Mouse (Mus musculus): Measurements from ENCODE around the gene Zbtb11. TPM values are rescaled to one million over a fixed set of nuclear protein-coding genes. Genes with fewer than 3 reads are reported as not detected.

Gene Zbtb11
- 24.6 and 25.4 TPM in 2 replicates for polyA plus RNA-seq (2015; fragmentation: Nextera tagmentation; extraction: Ambion mirVana)

DNA sequence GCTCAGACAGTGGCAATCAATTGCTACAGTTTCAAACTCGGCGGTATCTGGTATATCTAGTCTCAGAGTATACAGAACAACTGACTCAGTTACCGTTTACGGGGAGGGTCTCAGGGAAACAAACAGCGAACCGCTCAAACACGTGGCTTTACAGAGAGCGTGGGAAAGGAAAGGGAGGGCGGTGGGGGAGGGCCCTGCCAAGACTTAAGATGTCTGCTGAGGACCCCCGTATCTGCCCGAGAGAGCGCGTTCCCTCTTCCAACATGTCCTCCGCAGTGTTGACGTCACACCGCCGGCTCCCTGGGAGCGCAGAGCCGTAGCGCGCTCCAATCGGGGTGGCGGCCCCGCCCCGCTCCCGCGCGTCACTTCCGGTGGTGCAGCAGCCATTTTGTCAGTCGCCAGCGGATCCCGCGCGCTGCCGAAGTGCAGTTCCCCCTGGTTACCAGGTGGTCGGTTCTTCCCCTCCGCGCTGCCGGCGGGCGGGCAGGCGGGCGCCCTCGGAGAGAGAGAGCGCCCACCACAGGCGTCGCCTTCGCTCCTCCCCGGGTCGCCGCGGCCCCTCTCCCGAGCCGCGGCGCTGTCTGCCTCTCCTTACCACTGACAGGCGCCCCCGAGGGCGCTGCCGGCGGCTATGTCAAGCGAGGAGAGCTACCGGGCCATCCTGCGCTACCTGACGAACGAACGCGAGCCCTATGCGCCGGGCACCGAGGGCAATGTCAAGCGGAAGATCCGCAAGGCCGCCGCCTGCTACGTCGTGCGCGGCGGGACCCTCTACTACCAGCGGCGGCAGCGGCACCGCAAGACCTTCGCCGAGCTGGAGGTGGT is at the start of gene Zbtb11:
Gene Zbtb11 (plus strand): TSS at position 453 of the 825 bp plus-strand sequence.
- Histone ChIP-seq H3K9me3 (replicated peaks; ENCODE audit: control insufficient read depth, low read length, poor library complexity, severe bottlenecking) (no peaks in the 10 kb centered on the region), H3K4me2 (ENCODE audit: low read length) (peak within 1 kb of the TSS; percentile 68), H3K4me3 (ENCODE audit: low read depth, low read length) (peak within 1 kb of the TSS; percentile 99), H3K4me1 (ENCODE audit: control insufficient read depth, insufficient read depth, low read length) (peaks cover 22% of the 10 kb centered on the region), H3K36me3 (ENCODE audit: control insufficient read depth, insufficient read depth, low read length) (peaks cover 17% of the 10 kb centered on the region), H3K27me3 (ENCODE audit: control insufficient read depth, insufficient read depth, low read depth, low read length) (no peaks in the 10 kb centered on the region), H3K9ac (ENCODE audit: low read depth, low read length) (peak within 1 kb of the TSS; percentile 95), H3K27ac (ENCODE audit: low read length) (peak within 1 kb of the TSS; percentile 92)
- peak; percentile 99 for ATAC-seq
- under 1% methylated on average over 78 of the region's 86 CpGs for WGBS

DNA sequence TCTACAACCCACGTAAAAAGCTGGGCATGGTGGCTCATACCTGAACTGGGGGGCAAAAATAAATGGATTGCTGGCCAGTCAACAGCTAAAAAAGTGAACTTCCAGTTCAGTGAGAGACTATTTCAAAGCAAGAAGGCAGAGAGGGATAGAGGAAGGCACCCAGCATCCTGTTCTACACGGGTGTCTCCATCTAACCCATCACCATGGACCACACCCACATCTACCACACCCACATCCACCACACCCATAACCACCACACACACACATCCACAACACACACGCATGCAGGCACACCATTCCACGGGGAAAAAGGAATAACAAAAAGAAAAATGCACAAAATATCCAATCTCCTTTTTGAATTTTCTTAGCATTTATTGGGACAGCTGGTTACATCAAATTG is 49.7 kb upstream of the Zbtb11 start:
- Histone ChIP-seq H3K4me3 (ENCODE audit: low read depth, low read length) (no peak overlapping the region), H3K27me3 (ENCODE audit: control insufficient read depth, insufficient read depth, low read depth, low read length) (no peaks in the 10 kb centered on the region), H3K4me1 (ENCODE audit: control insufficient read depth, insufficient read depth, low read length) (no peaks in the 10 kb centered on the region), H3K9me3 (replicated peaks; ENCODE audit: control insufficient read depth, low read length, poor library complexity, severe bottlenecking) (no peaks in the 10 kb centered on the region), H3K27ac (ENCODE audit: low read length) (no peak overlapping the region), H3K36me3 (ENCODE audit: control insufficient read depth, insufficient read depth, low read length) (peaks cover 23% of the 10 kb centered on the region), H3K4me2 (ENCODE audit: low read length) (no peak overlapping the region), H3K9ac (ENCODE audit: low read depth, low read length) (no peak overlapping the region)
- WGBS: 96% methylated on average over 4 of the region's 4 CpGs
- ATAC-seq: no peak

DNA sequence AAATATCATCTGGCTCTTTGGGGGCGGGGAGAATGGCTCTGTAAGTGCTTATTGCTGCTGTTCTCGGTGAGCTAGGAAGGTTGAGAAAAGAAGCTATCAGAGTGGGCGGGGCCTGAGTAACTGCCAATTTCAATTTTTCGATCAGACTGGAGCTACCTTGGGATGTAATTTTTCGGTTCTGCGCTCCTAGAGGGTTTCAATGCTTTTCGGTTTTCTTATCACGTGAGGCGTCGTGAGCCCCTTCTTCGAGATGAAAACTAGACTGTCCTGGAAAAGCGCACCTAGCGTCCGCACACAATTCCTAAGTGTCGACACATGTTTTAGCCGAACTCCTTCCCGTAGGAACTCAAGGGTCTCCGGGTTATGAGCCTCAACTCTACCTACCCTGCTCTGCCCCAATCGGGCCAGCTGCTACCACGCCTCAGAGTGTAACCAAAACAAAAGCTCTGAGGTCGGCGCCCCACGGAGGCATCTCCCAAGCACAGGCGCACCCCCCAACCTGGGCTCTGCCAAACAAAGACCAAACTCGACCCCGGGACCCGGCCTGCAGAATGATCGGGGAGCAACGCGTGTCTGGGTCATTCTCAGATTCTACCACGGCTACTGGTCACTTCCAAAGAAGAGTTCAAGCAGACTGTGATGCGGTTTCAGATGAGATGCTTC is 39.9 kb upstream of the Zbtb11 start:
- peak overlapping the region; percentile 70 for H3K9ac ChIP-seq (ENCODE audit: low read depth, low read length)
- under 1% methylated on average over 32 of the region's 32 CpGs for WGBS
- H3K4me2 ChIP-seq (ENCODE audit: low read length): peak overlapping the region; percentile 69

DNA sequence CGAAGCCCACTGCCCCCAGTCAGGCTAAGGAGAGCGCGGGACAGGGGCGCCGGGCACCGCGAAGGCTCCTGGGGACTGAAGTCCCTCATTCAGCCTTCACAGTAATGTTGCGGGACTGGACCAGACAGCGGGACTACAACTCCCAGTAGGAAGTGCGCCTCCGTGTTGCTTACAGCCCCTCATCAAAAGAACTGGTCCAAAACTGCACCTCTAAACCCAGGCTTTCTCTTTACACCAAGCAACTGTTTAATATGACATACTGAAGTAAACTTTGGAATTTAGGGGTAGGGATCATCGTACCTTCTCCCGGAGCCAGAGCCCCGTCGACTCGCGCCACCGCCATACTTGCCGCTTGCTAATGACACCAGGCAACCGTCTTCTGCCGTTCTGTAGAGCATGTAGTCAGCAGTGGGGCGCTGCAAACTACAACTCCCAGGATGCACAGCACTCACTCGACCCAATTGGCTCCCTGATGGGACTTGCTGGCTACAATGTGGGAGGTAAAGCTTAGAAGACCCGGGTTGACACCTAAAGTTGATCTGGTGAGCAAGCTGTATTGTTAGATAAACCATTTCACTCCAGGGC is 39.1 kb upstream of the Zbtb11 start, which contains the start of gene Cep97:
Gene Cep97 (minus strand): TSS at position 403 of the 585 bp plus-strand sequence.
- Histone ChIP-seq H3K36me3 (ENCODE audit: control insufficient read depth, insufficient read depth, low read length) (no peaks in the 10 kb centered on the region; the same call in 1 of the 2 replicates), H3K9ac (ENCODE audit: low read depth, low read length) (peak within 1 kb of the TSS; percentile 70), H3K4me2 (ENCODE audit: low read length) (peak within 1 kb of the TSS; percentile 69), H3K9me3 (replicated peaks; ENCODE audit: control insufficient read depth, low read length, poor library complexity, severe bottlenecking) (no peaks in the 10 kb centered on the region), H3K27me3 (ENCODE audit: control insufficient read depth, insufficient read depth, low read depth, low read length) (no peaks in the 10 kb centered on the region), H3K4me1 (ENCODE audit: control insufficient read depth, insufficient read depth, low read length) (0 out of 2 replicates have a peak, but pooled peaks cover 2% of the 10 kb centered on the region), H3K4me3 (ENCODE audit: low read depth, low read length) (peak within 1 kb of the TSS; percentile 62), H3K27ac (ENCODE audit: low read length) (peak within 1 kb of the TSS; percentile 75)
- ATAC-seq: peak; percentile 99
- 0% methylated on average over 24 of the region's 24 CpGs for WGBS

More for the DNA sequence above, 39.9 kb upstream of the Zbtb11 start:
- peak overlapping the region; percentile 62 for H3K4me3 ChIP-seq (ENCODE audit: low read depth, low read length)
- peak; percentile 70 for ATAC-seq
- peak overlapping the region; percentile 75 for H3K27ac ChIP-seq (ENCODE audit: low read length)
- H3K36me3 ChIP-seq (ENCODE audit: control insufficient read depth, insufficient read depth, low read length): no peaks in the 10 kb centered on the region; the same call in 1 of the 2 replicates
- 0 out of 2 replicates have a peak, but pooled peaks cover 2% of the 10 kb centered on the region for H3K4me1 ChIP-seq (ENCODE audit: control insufficient read depth, insufficient read depth, low read length)
- H3K9me3 ChIP-seq (replicated peaks; ENCODE audit: control insufficient read depth, low read length, poor library complexity, severe bottlenecking): no peaks in the 10 kb centered on the region
- H3K27me3 ChIP-seq (ENCODE audit: control insufficient read depth, insufficient read depth, low read depth, low read length): no peaks in the 10 kb centered on the region

GRCm38 (mm10) chr16:55938761-55939160 is 34.9 kb upstream of the Zbtb11 start:
- WGBS: 88% methylated on average over 4 of the region's 4 CpGs
- no peaks in the 10 kb centered on the region for H3K4me1 ChIP-seq (ENCODE audit: control insufficient read depth, insufficient read depth, low read length)
- no peak overlapping the region for H3K9ac ChIP-seq (ENCODE audit: low read depth, low read length)
- H3K27me3 ChIP-seq (ENCODE audit: control insufficient read depth, insufficient read depth, low read depth, low read length): no peaks in the 10 kb centered on the region
- no peaks in the 10 kb centered on the region for H3K9me3 ChIP-seq (replicated peaks; ENCODE audit: control insufficient read depth, low read length, poor library complexity, severe bottlenecking)
- H3K36me3 ChIP-seq (ENCODE audit: control insufficient read depth, insufficient read depth, low read length): no peaks in the 10 kb centered on the region
- no peak overlapping the region for H3K4me2 ChIP-seq (ENCODE audit: low read length)
- H3K27ac ChIP-seq (ENCODE audit: low read length): no peak overlapping the region
- no peak overlapping the region for H3K4me3 ChIP-seq (ENCODE audit: low read depth, low read length)
- ATAC-seq: no peak

- H3K4me2 ChIP-seq (ENCODE audit: low read length): no peak overlapping the region
- H3K36me3 ChIP-seq (ENCODE audit: control insufficient read depth, insufficient read depth, low read length): no peaks in the 10 kb centered on the region
- no peaks in the 10 kb centered on the region for H3K4me1 ChIP-seq (ENCODE audit: control insufficient read depth, insufficient read depth, low read length)
- ATAC-seq: no peak
- H3K27ac ChIP-seq (ENCODE audit: low read length): no peak overlapping the region
- no peak overlapping the region for H3K4me3 ChIP-seq (ENCODE audit: low read depth, low read length)
- no peaks in the 10 kb centered on the region for H3K27me3 ChIP-seq (ENCODE audit: control insufficient read depth, insufficient read depth, low read depth, low read length)
- H3K9ac ChIP-seq (ENCODE audit: low read depth, low read length): no peak overlapping the region
- 88% methylated on average over 6 of the region's 6 CpGs for WGBS
- H3K9me3 ChIP-seq (replicated peaks; ENCODE audit: control insufficient read depth, low read length, poor library complexity, severe bottlenecking): no peaks in the 10 kb centered on the region
These were observed 34.0 kb upstream of the Zbtb11 start for GRCm38 (mm10) chr16:55939703-55940102.

DNA sequence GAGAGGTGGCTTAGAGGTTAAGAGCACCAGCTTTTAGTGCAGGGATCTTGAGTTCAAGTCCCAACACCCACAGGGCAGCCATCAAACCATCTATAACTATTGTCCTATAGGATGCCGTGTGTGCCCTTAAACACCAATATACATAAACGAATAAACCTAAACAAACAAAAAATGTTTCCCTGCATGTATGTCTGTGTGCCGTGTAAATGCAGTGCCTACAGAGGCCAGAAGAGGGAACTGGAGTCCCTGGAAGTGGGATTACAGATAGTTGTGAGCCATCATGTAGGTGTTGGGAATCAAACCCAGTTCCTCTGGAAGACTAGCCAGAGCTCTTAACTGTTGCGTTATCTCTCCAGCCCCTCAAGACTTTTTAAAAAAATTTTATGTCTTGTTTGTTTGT is 32.9 kb upstream of the Zbtb11 start:
- ATAC-seq: no peak
- WGBS: 95% methylated on average over 4 of the region's 4 CpGs
- H3K4me3 ChIP-seq (ENCODE audit: low read depth, low read length): no peak overlapping the region
- H3K27ac ChIP-seq (ENCODE audit: low read length): no peak overlapping the region
- no peaks in the 10 kb centered on the region for H3K27me3 ChIP-seq (ENCODE audit: control insufficient read depth, insufficient read depth, low read depth, low read length)
- no peaks in the 10 kb centered on the region for H3K36me3 ChIP-seq (ENCODE audit: control insufficient read depth, insufficient read depth, low read length)
- H3K9me3 ChIP-seq (replicated peaks; ENCODE audit: control insufficient read depth, low read length, poor library complexity, severe bottlenecking): no peaks in the 10 kb centered on the region
- H3K4me1 ChIP-seq (ENCODE audit: control insufficient read depth, insufficient read depth, low read length): no peaks in the 10 kb centered on the region
- H3K4me2 ChIP-seq (ENCODE audit: low read length): no peak overlapping the region
- no peak overlapping the region for H3K9ac ChIP-seq (ENCODE audit: low read depth, low read length)

DNA sequence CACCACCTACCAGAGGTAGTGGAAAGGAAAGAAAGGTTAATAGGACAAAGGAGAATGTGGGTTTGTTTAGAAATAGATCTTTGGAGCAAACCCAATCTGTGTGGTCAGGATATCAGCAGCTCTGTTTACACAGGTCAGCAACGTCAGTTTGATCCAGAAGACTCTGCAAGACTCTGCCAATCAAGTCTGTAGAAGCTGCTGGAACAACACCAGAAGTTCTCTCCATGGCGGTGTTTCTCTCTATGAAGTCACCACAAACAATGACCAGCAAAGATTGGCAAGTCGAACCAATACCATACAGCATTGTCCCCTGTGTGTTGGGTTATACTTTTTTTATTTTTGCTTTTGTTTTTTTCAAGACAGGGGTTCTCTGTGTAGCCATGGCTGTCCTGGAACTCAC is 26.4 kb upstream of the Zbtb11 start:
- Histone ChIP-seq H3K4me3 (ENCODE audit: low read depth, low read length) (no peak overlapping the region), H3K4me2 (ENCODE audit: low read length) (no peak overlapping the region), H3K27me3 (ENCODE audit: control insufficient read depth, insufficient read depth, low read depth, low read length) (no peaks in the 10 kb centered on the region), H3K9me3 (replicated peaks; ENCODE audit: control insufficient read depth, low read length, poor library complexity, severe bottlenecking) (no peaks in the 10 kb centered on the region), H3K9ac (ENCODE audit: low read depth, low read length) (no peak overlapping the region), H3K36me3 (ENCODE audit: control insufficient read depth, insufficient read depth, low read length) (no peaks in the 10 kb centered on the region), H3K4me1 (ENCODE audit: control insufficient read depth, insufficient read depth, low read length) (no peaks in the 10 kb centered on the region), H3K27ac (ENCODE audit: low read length) (no peak overlapping the region)
- 79% methylated on average over 3 of the region's 3 CpGs for WGBS
- ATAC-seq: no peak

Measured in midbrain, embryonic 16.5 days (tissue).